Mouse (Mus musculus): ENCODE measurements around the gene Hhat. TPM values are rescaled to one million over a fixed set of nuclear protein-coding genes. Genes with fewer than 3 reads are reported as not detected.

The Hhat gene
- total and polyA plus RNA-seq, 2 experiments from 2014 or later, result 2.5 to 3.4 TPM

DNA sequence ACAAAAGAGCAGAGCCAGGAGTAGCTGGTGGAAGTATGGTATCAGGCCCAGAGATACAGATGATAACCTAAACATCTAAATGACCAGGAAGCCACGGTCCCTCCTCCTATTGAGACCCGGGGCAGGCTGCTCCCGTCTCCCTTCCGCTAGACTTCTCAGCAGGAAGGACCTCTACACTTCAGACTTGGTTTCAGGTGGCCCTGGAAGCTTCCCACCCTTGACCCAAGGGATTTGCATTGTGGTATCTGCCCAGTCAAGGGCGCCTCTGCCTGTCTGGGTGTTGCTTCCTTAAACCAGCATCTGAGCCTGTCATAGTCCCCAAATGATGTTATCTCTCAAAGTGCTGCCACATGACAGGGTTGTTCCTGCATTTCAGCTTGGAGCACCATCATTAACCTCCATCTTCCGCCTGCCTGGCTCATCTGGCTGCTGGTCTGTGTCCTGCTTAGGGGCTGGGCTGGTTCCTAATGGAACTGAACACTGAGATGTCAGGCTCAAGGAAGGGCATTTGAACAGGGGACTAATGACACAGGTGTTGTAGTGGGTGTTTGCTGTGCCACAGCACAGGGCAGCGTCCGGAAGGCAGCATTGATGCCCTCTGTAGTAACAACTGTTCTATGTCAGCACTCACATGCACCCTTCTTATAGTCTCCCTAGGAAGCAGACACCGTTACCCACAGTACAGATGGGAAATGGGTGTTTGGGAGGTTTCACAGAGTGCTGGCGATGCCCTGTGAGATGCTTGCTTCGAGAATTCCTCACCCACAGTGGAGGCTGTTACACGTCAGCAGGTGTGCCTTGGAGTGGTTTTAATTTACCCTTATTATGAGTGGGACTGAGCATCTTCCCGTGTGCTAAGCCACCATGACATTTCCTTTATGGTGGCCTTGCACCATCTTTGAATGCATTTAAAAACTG is 280.9 kb downstream of the Hhat start:
- no peaks in the 10 kb centered on the region for H3K36me3 ChIP-seq (ENCODE audit: insufficient read depth, low read length)
- WGBS, result 81% methylated on average over 13 of the region's 13 CpGs
- no peak overlapping the region for H3K9ac ChIP-seq (replicated peaks; ENCODE audit: low read length, poor library complexity, severe bottlenecking)
- H3K4me3 ChIP-seq (ENCODE audit: low read depth, low read length), result no peak overlapping the region
- TF ChIP-seq CTCF (IDR thresholded peaks at IDR 0.05), result no peak
- ATAC-seq (ENCODE audit: low FRiP score), result no peak
- no peaks in the 10 kb centered on the region for H3K4me1 ChIP-seq (ENCODE audit: insufficient read depth, low read length)
- no peaks in the 10 kb centered on the region for H3K9me3 ChIP-seq (ENCODE audit: low read length)
- DNase-seq (ENCODE audit: low spot score), result no peak
- H3K27me3 ChIP-seq (ENCODE audit: insufficient read depth, low read length), result no peaks in the 10 kb centered on the region
- H3K4me2 ChIP-seq (ENCODE audit: low read depth, low read length, poor library complexity, severe bottlenecking), result no peak overlapping the region
- no peak overlapping the region for H3K27ac ChIP-seq (ENCODE audit: low read depth, low read length)

DNA sequence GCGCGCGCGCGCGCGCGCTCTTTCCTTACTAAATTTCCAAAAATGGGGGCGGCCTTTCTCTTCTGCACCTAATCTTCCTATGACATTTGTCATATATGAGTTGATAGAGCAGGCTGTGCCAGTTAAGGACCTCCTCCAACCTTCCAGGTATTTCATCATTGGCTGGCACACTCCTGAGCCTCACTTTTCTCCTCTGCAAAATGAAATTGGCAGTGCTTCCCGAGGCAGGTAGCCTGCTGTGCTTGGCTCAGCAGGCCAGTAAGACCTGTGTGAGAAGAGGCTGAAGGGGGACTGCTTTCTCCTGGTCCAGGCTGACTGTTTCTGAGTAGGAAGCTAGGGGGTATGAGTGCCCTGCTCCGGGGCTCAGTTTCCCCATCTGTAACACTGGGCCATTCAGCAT is 283.5 kb downstream of the Hhat start:
- H3K36me3 ChIP-seq (ENCODE audit: insufficient read depth, low read length), result no peaks in the 10 kb centered on the region
- H3K9me3 ChIP-seq (ENCODE audit: low read length), result no peaks in the 10 kb centered on the region
- TF ChIP-seq CTCF (IDR thresholded peaks at IDR 0.05), result no peak
- WGBS, result 95% methylated on average over 11 of the region's 11 CpGs
- H3K27ac ChIP-seq (ENCODE audit: low read depth, low read length), result no peak overlapping the region
- H3K4me2 ChIP-seq (ENCODE audit: low read depth, low read length, poor library complexity, severe bottlenecking), result no peak overlapping the region
- H3K4me1 ChIP-seq (ENCODE audit: insufficient read depth, low read length), result no peaks in the 10 kb centered on the region
- DNase-seq (ENCODE audit: low spot score) (no peak), ATAC-seq (ENCODE audit: low FRiP score) (no peak)
- H3K27me3 ChIP-seq (ENCODE audit: insufficient read depth, low read length), result no peaks in the 10 kb centered on the region
- no peak overlapping the region for H3K9ac ChIP-seq (replicated peaks; ENCODE audit: low read length, poor library complexity, severe bottlenecking)
- H3K4me3 ChIP-seq (ENCODE audit: low read depth, low read length), result no peak overlapping the region

- Histone ChIP-seq H3K9me3 (ENCODE audit: low read length) (no peaks in the 10 kb centered on the region), H3K9ac (replicated peaks; ENCODE audit: low read length, poor library complexity, severe bottlenecking) (no peak overlapping the region), H3K36me3 (ENCODE audit: insufficient read depth, low read length) (no peaks in the 10 kb centered on the region), H3K4me2 (ENCODE audit: low read depth, low read length, poor library complexity, severe bottlenecking) (no peak overlapping the region), H3K4me3 (ENCODE audit: low read depth, low read length) (no peak overlapping the region), H3K27me3 (ENCODE audit: insufficient read depth, low read length) (no peaks in the 10 kb centered on the region), H3K27ac (ENCODE audit: low read depth, low read length) (no peak overlapping the region), H3K4me1 (ENCODE audit: insufficient read depth, low read length) (no peaks in the 10 kb centered on the region)
- DNase-seq (ENCODE audit: low spot score) (no peak), ATAC-seq (ENCODE audit: low FRiP score) (no peak)
- WGBS, result 80% methylated on average over 3 of the region's 3 CpGs
- no peak for TF ChIP-seq CTCF (IDR thresholded peaks at IDR 0.05)
Observed at GRCm38 (mm10) chr1:192485030-192485429, 286.0 kb downstream of the Hhat start.

GRCm38 (mm10) chr1:192481446-192481845 is 289.6 kb downstream of the Hhat start:
- ATAC-seq (ENCODE audit: low FRiP score) (no peak), DNase-seq (ENCODE audit: low spot score) (no peak)
- no peak for TF ChIP-seq CTCF (IDR thresholded peaks at IDR 0.05)
- H3K9me3 ChIP-seq (ENCODE audit: low read length), result no peaks in the 10 kb centered on the region
- H3K4me3 ChIP-seq (ENCODE audit: low read depth, low read length), result no peak overlapping the region
- H3K27ac ChIP-seq (ENCODE audit: low read depth, low read length), result no peak overlapping the region
- no peaks in the 10 kb centered on the region; the same call in 1 of the 2 replicates for H3K4me1 ChIP-seq (ENCODE audit: insufficient read depth, low read length)
- no peak overlapping the region for H3K9ac ChIP-seq (replicated peaks; ENCODE audit: low read length, poor library complexity, severe bottlenecking)
- H3K4me2 ChIP-seq (ENCODE audit: low read depth, low read length, poor library complexity, severe bottlenecking), result no peak overlapping the region
- H3K36me3 ChIP-seq (ENCODE audit: insufficient read depth, low read length), result no peaks in the 10 kb centered on the region
- H3K27me3 ChIP-seq (ENCODE audit: insufficient read depth, low read length), result no peaks in the 10 kb centered on the region

- Histone ChIP-seq H3K9me3 (ENCODE audit: low read length) (no peaks in the 10 kb centered on the region), H3K4me1 (ENCODE audit: insufficient read depth, low read length) (no peaks in the 10 kb centered on the region; the same call in 1 of the 2 replicates), H3K4me3 (ENCODE audit: low read depth, low read length) (no peak overlapping the region), H3K4me2 (ENCODE audit: low read depth, low read length, poor library complexity, severe bottlenecking) (no peak overlapping the region), H3K9ac (replicated peaks; ENCODE audit: low read length, poor library complexity, severe bottlenecking) (no peak overlapping the region), H3K36me3 (ENCODE audit: insufficient read depth, low read length) (no peaks in the 10 kb centered on the region), H3K27ac (ENCODE audit: low read depth, low read length) (no peak overlapping the region), H3K27me3 (ENCODE audit: insufficient read depth, low read length) (no peaks in the 10 kb centered on the region)
- DNase-seq (ENCODE audit: low spot score) (no peak), ATAC-seq (ENCODE audit: low FRiP score) (no peak)
- 84% methylated on average over 8 of the region's 8 CpGs for WGBS
- TF ChIP-seq CTCF (IDR thresholded peaks at IDR 0.05), result no peak
Observed at GRCm38 (mm10) chr1:192480072-192480784, 290.8 kb downstream of the Hhat start.

DNA sequence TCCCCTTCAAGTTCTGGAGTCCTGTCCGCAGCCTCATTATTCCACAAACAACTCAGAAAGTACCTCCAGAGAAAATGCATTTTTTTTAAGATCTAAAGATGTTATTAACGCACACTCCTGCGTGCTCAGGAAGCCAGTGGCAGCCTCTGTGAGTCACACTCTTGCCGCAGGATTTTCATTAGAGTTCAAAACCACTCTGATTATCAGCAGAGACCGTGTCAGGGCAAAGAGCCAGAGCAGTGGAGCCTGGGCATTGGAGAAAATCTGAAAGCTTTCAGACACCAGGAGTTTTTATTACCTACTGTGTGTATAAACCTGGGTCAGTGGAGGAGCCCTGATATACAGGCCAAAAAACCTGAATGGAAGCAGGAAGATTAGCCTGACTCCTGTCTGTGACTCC is 292.8 kb downstream of the Hhat start:
- DNase-seq (ENCODE audit: low spot score), result no peak

More for the DNA sequence above, 292.8 kb downstream of the Hhat start:
- Histone ChIP-seq H3K27ac (ENCODE audit: low read depth, low read length) (no peak overlapping the region), H3K9ac (replicated peaks; ENCODE audit: low read length, poor library complexity, severe bottlenecking) (no peak overlapping the region), H3K9me3 (ENCODE audit: low read length) (no peaks in the 10 kb centered on the region), H3K4me1 (ENCODE audit: insufficient read depth, low read length) (no peaks in the 10 kb centered on the region; the same call in 1 of the 2 replicates), H3K4me2 (ENCODE audit: low read depth, low read length, poor library complexity, severe bottlenecking) (no peak overlapping the region), H3K27me3 (ENCODE audit: insufficient read depth, low read length) (no peaks in the 10 kb centered on the region), H3K36me3 (ENCODE audit: insufficient read depth, low read length) (no peaks in the 10 kb centered on the region), H3K4me3 (ENCODE audit: low read depth, low read length) (no peak overlapping the region)
- no peak for TF ChIP-seq CTCF (IDR thresholded peaks at IDR 0.05)
- WGBS, result 45% methylated on average over 5 of the region's 5 CpGs
- no peak for ATAC-seq (ENCODE audit: low FRiP score)
